Mouse (Mus musculus) ES-Bruce4 (cell line): Measurements from ENCODE around the gene Olfr690. TPM values are rescaled to one million over a fixed set of nuclear protein-coding genes. Genes with fewer than 3 reads are reported as not detected.

Experiments used
- H3K27ac ChIP-seq: 2 replicates; pipeline ENCODE4 v1.5.1; 2012; ENCODE audit warnings: low read length, inconsistent platforms; ENCODE audit not compliant: insufficient read depth
- H3K27me3 ChIP-seq: 2 replicates; pipeline ENCODE4 v1.6.1; 2012; ENCODE audit warnings: mild to moderate bottlenecking, low read length, inconsistent platforms; ENCODE audit not compliant: control insufficient read depth, poor library complexity, insufficient read depth, severe bottlenecking
- H3K36me3 ChIP-seq: 2 replicates; pipeline ENCODE4 v1.6.1; 2012; ENCODE audit warnings: inconsistent platforms, mild to moderate bottlenecking, low read length, moderate library complexity; ENCODE audit not compliant: control insufficient read depth, poor library complexity, insufficient read depth, severe bottlenecking
- H3K4me1 ChIP-seq: one replicate; pipeline ENCODE4 v1.8.1; 2011; ENCODE audit warnings: low read length; ENCODE audit not compliant: control insufficient read depth, insufficient read depth
- H3K4me3 ChIP-seq: 2 replicates; pipeline ENCODE4 v1.5.1; 2011; ENCODE audit warnings: low read depth, mild to moderate bottlenecking, low read length
- H3K9ac ChIP-seq: 2 replicates; pipeline ENCODE4 v1.6.1; 2012; ENCODE audit warnings: low read depth, mild to moderate bottlenecking, inconsistent platforms; ENCODE audit not compliant: poor library complexity, severe bottlenecking
- H3K9me3 ChIP-seq: replicated peaks from 2 replicates; pipeline ENCODE4 v1.6.1; 2012; ENCODE audit warnings: mild to moderate bottlenecking, low read length, inconsistent platforms; ENCODE audit not compliant: control insufficient read depth, poor library complexity, insufficient read depth, severe bottlenecking
- CTCF ChIP-seq: IDR thresholded peaks from one replicate; pipeline ENCODE4 v1.8.1; 2011; ENCODE audit warnings: low read depth, low read length
- EP300 ChIP-seq: IDR thresholded peaks from 2 replicates; pipeline ENCODE4 v1.6.1; 2011; ENCODE audit warnings: low read depth, low read length; ENCODE audit not compliant: insufficient read depth
- POLR2A ChIP-seq: IDR thresholded peaks from one replicate; pipeline ENCODE4 v1.8.1; 2011; ENCODE audit warnings: low read length; ENCODE audit not compliant: insufficient read depth
- polyA plus RNA-seq: library from polyadenylated mRNA; stranded (reverse); fragments of >200 nt; gene quantifications from 2 replicates; pipeline ENCODE4 v1.2.4, GENCODE M21; 2011; ENCODE audit warnings: low read depth; ENCODE audit not compliant: missing spikeins, insufficient read depth, insufficient read length

Gene Olfr690
- polyA plus RNA-seq, 1 experiment, result not detected

- no peaks in the 10 kb centered on the region for H3K36me3 ChIP-seq
- H3K27ac ChIP-seq, result no peak overlapping the region
Measured at GRCm38 (mm10) chr7:105342752-105343151, 8.8 kb upstream of the Olfr690 start.

DNA sequence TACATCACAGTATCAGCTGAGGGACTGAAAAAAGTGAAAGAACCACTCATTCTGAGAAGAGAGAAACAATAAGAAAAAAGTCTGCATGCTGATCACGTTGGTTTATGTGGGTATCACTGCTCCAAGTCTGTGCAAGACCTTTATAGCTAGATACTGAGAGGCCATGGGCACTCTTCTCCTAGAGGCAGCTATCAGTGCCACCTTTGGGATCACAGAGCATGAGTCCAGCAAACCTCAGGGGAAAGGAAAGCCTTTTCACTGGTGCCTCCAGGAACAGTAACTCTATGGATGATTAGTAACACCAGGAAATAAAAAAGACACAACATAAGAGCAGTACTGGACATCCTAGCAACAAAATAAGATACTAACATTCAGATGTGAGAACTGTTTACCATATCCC is 8.3 kb upstream of the Olfr690 start, which contains the start of gene Olfr691:
TSS of gene Olfr691 (minus strand) at position 101 of the 400 bp plus-strand sequence.
- Histone ChIP-seq H3K36me3 (no peaks in the 10 kb centered on the region), H3K4me3 (no peak within 1 kb of the TSS), H3K9ac (no peak within 1 kb of the TSS), H3K4me1 (no peaks in the 10 kb centered on the region), H3K27ac (no peak within 1 kb of the TSS), H3K9me3 (no peaks in the 10 kb centered on the region), H3K27me3 (no peaks in the 10 kb centered on the region)
- TF ChIP-seq EP300 (no peak), CTCF (no peak), POLR2A (no peak)

More at GRCm38 (mm10) chr7:105342752-105343151, 8.8 kb upstream of the Olfr690 start:
- Histone ChIP-seq H3K27me3 (no peaks in the 10 kb centered on the region), H3K4me1 (no peaks in the 10 kb centered on the region), H3K9ac (no peak overlapping the region), H3K9me3 (no peaks in the 10 kb centered on the region), H3K4me3 (no peak overlapping the region)
- TF ChIP-seq CTCF, result no peak
- no peak for TF ChIP-seq EP300
- no peak for TF ChIP-seq POLR2A

- Histone ChIP-seq H3K9ac (no peak overlapping the region), H3K4me3 (no peak overlapping the region), H3K36me3 (no peaks in the 10 kb centered on the region), H3K9me3 (no peaks in the 10 kb centered on the region), H3K4me1 (no peaks in the 10 kb centered on the region), H3K27ac (no peak overlapping the region), H3K27me3 (no peaks in the 10 kb centered on the region; the same call in 1 of the 2 replicates)
- no peak for TF ChIP-seq EP300
- no peak for TF ChIP-seq POLR2A
- TF ChIP-seq CTCF, result no peak
Measured at GRCm38 (mm10) chr7:105325302-105325701, 8.6 kb downstream of the Olfr690 start.

GRCm38 (mm10) chr7:105310865-105311264 is 23.0 kb downstream of the Olfr690 start, which contains the start of gene Olfr689:
Gene Olfr689 (plus strand): TSS chr7:105311165.
- Histone ChIP-seq H3K36me3 (no peaks in the 10 kb centered on the region), H3K27ac (no peak within 1 kb of the TSS), H3K27me3 (no peaks in the 10 kb centered on the region), H3K4me1 (no peaks in the 10 kb centered on the region), H3K9ac (no peak within 1 kb of the TSS), H3K9me3 (no peaks in the 10 kb centered on the region), H3K4me3 (no peak within 1 kb of the TSS)
- TF ChIP-seq EP300, result no peak
- TF ChIP-seq POLR2A, result no peak
- no peak for TF ChIP-seq CTCF

GRCm38 (mm10) chr7:105290051-105290450 is 43.9 kb downstream of the Olfr690 start:
- Histone ChIP-seq H3K27ac (no peak overlapping the region), H3K9ac (no peak overlapping the region), H3K9me3 (no peaks in the 10 kb centered on the region), H3K4me1 (no peaks in the 10 kb centered on the region), H3K4me3 (no peak overlapping the region), H3K36me3 (no peaks in the 10 kb centered on the region), H3K27me3 (no peaks in the 10 kb centered on the region)
- no peak for TF ChIP-seq CTCF

DNA sequence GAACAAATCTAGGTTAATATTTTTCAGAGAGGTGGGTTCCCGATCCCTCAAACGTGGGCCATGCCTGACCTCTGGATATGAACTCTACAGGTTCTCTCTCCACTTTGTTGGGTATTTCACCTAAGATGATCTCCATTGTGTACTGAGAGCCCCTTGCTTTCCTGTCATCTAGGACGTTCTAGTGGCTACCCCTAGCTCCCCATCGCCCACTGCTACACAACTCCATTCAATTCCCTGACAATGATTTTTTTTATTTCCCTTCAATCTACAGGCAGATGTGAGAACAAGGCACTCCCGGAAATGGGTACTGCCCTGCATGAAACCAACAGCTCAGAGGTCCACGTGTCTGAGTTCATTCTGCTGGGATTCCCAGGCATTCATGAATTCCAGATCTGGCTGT is 46.1 kb downstream of the Olfr690 start, which contains the start of gene Olfr688:
TSS of gene Olfr688 (plus strand) at position 301 of the 400 bp plus-strand sequence.
- H3K4me3 ChIP-seq, result no peak within 1 kb of the TSS
- no peak within 1 kb of the TSS for H3K9ac ChIP-seq
- H3K36me3 ChIP-seq, result no peaks in the 10 kb centered on the region
- H3K9me3 ChIP-seq, result no peaks in the 10 kb centered on the region
- H3K27me3 ChIP-seq, result no peaks in the 10 kb centered on the region
- no peak within 1 kb of the TSS for H3K27ac ChIP-seq
- H3K4me1 ChIP-seq, result no peaks in the 10 kb centered on the region
- TF ChIP-seq POLR2A (no peak), EP300 (no peak), CTCF (no peak)

Other genes with a start within 250 kb of the Olfr690 start
- gene Olfr680-ps1, start 241.3 kb downstream of the Olfr690 start, polyA plus RNA-seq, result not detected in 2 replicates
- gene Olfr681, start 217.3 kb downstream of the Olfr690 start, polyA plus RNA-seq, result not detected in 2 replicates
- not detected in 2 replicates for gene Olfr683, start 187.1 kb downstream of the Olfr690 start, polyA plus RNA-seq
- gene Olfr684, start 170.5 kb downstream of the Olfr690 start, polyA plus RNA-seq, result not detected in 2 replicates
- not detected in 2 replicates for gene Olfr685, start 148.1 kb downstream of the Olfr690 start, polyA plus RNA-seq
- not detected in 2 replicates for gene Olfr686, start 126.6 kb downstream of the Olfr690 start, polyA plus RNA-seq
- not detected in 2 replicates for gene Olfr688, start 46.0 kb downstream of the Olfr690 start, polyA plus RNA-seq
- gene Olfr689, start 22.9 kb downstream of the Olfr690 start, polyA plus RNA-seq, result not detected in 2 replicates
- 0.85 TPM in 1 of 2 replicates, not detected in the other for gene Olfr691, start 8.2 kb upstream of the Olfr690 start, polyA plus RNA-seq
- gene Olfr692, start 34.1 kb upstream of the Olfr690 start, polyA plus RNA-seq, result not detected in 2 replicates
- not detected in 2 replicates for gene Gm5901, start 40.9 kb upstream of the Olfr690 start, polyA plus RNA-seq
- 46.2 and 49.7 TPM in 2 replicates for gene Fam160a2, start 66.0 kb upstream of the Olfr690 start, polyA plus RNA-seq
- gene Cnga4, start 70.5 kb upstream of the Olfr690 start, polyA plus RNA-seq, result not detected in 2 replicates
- 0.40 TPM in 1 of 2 replicates, not detected in the other for gene Cckbr, start 91.6 kb upstream of the Olfr690 start, polyA plus RNA-seq
- 0.96 and 1.1 TPM in 2 replicates for gene Cavin3, start 148.2 kb upstream of the Olfr690 start, polyA plus RNA-seq
- 16.2 and 17.1 TPM in 2 replicates for gene Smpd1, start 220.3 kb upstream of the Olfr690 start, polyA plus RNA-seq
- gene Apbb1, start 247.5 kb upstream of the Olfr690 start, polyA plus RNA-seq, result 14.7 and 16.0 TPM in 2 replicates